Mouse (Mus musculus) G1E (cell line): Measurements from ENCODE around the gene Sar1a.

ENCODE experiments used
- CTCF ChIP-seq: IDR thresholded peaks from 2 replicates; pipeline ENCODE4 v1.5.1; 2012; ENCODE audit warnings: low read depth, low read length, inconsistent platforms, mixed read lengths
- GATA1 ChIP-seq: IDR thresholded peaks from 2 replicates; pipeline ENCODE4 v1.6.1; 2012; ENCODE audit warnings: borderline replicate concordance, low read length, inconsistent platforms, mixed read lengths
- POLR2AphosphoS5 ChIP-seq: IDR thresholded peaks from 2 replicates; pipeline ENCODE4 v1.6.1; 2012; ENCODE audit warnings: low read depth, low read length, inconsistent platforms; ENCODE audit not compliant: insufficient replicate concordance
- TAL1 ChIP-seq: conservative IDR thresholded peaks from 2 replicates; pipeline ENCODE4 v1.6.1; 2012; ENCODE audit warnings: low read depth, low read length, inconsistent platforms, mixed read lengths

DNA sequence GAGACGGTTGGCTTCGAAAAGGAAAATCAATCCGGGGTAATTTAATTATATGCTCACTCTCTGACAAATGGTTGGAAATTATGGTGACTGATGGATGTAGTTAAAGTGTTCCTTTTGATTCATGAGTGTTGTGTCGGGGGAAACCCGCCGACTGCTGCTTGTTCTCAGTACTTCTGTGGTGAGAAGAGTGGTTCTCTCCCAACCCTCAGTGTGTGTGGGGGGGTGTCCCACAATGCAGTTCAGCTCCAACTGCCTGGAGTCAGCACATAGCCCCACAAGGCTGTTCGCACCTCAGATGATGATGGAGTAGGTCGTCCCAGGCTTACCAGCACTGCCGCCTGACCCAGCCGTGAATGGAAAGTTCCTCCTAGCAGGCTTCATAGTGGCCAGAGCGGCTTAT lies 49.1 kb downstream of the Sar1a start:
- TF ChIP-seq GATA1 (no peak), POLR2AphosphoS5 (no peak), CTCF (no peak), TAL1 (no peak)
